Mouse (Mus musculus): Measurements from ENCODE around the gene Aven. TPM values are rescaled to one million over a fixed set of nuclear protein-coding genes. Genes with fewer than 3 reads are reported as not detected.

The Aven gene
- total RNA-seq, 2 experiments from 2014 or later = 5.6 to 6.3 TPM

GRCm38 (mm10) chr2:112617206-112617605, 124.4 kb downstream of the Aven start:
- no peak for ATAC-seq (replicated peaks; ENCODE audit: low FRiP score, poor library complexity, severe bottlenecking)

- ATAC-seq (replicated peaks; ENCODE audit: low FRiP score, poor library complexity, severe bottlenecking) = no peak
Observed at GRCm38 (mm10) chr2:112625156-112625555, 132.4 kb downstream of the Aven start.

GRCm38 (mm10) chr2:112630669-112631068, 137.9 kb downstream of the Aven start:
- ATAC-seq (replicated peaks; ENCODE audit: low FRiP score, poor library complexity, severe bottlenecking) = no peak

GRCm38 (mm10) chr2:112632536-112632935, 139.8 kb downstream of the Aven start:
- ATAC-seq (replicated peaks; ENCODE audit: low FRiP score, poor library complexity, severe bottlenecking) = no peak

DNA sequence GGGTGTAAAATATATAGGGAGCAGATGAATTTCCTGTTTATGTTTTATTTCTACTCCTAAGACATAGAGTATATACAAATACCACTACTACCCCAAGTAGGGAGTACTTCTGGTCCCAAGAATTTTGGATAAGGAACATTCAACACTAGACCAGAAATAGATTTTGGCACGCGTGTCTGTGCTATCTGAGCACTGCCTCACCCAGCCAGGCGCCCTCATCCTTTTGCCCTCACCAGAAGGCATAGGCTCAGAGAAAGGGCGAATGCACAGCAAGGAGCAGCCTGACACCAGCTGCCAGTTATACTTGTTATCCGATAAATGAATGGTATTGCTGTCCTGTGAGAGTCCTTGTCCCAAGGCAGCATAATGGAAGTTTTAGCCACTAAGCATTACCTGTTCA, 144.4 kb downstream of the Aven start:
- ATAC-seq (replicated peaks; ENCODE audit: low FRiP score, poor library complexity, severe bottlenecking) = no peak

DNA sequence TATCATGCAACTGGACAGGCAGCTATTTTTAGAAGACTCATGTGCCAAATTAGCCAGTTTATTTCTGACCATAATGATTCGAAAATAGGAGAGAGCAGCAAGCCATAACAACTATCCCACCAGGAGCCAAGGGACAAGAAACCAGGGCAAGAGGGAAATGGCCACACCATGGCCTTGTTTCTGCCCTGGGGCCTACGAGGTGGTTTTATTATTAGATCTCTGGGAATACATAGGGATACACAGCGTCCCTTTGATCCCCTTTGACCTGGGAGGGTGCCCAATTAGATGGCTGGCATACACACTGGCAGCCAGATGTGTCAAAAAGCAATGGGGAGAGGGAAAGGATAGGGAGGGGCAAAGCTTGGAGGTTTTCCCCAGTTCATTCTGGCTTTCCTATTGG, 161.1 kb downstream of the Aven start:
- no peak for ATAC-seq (replicated peaks; ENCODE audit: low FRiP score, poor library complexity, severe bottlenecking)

GRCm38 (mm10) chr2:112656131-112656530, 163.4 kb downstream of the Aven start:
- ATAC-seq (replicated peaks; ENCODE audit: low FRiP score, poor library complexity, severe bottlenecking) = no peak

- no peak for ATAC-seq (replicated peaks; ENCODE audit: low FRiP score, poor library complexity, severe bottlenecking)
Observed at GRCm38 (mm10) chr2:112669461-112669860, 176.7 kb downstream of the Aven start.

DNA sequence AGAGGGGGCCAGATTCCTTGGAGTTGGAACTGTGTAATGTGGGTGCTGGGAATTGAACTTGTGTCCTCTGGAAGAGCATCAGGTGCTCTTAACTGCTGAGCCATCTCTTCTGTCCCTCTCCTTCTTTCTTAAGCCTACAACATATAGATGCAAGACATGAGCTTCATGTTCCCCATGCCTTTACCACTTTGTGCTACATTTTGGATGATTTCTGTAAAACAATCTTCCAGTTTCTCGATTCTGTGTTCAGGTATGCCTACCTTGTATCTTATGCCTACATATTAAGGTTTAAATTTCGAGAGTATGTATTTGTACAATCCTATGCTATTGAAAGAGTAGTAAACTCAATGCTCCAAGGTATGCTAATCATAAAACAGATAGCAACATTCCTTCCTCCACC, 183.4 kb downstream of the Aven start:
- no peak for ATAC-seq (replicated peaks; ENCODE audit: low FRiP score, poor library complexity, severe bottlenecking)

GRCm38 (mm10) chr2:112676721-112677120, 184.0 kb downstream of the Aven start:
- ATAC-seq (replicated peaks; ENCODE audit: low FRiP score, poor library complexity, severe bottlenecking) = no peak

DNA sequence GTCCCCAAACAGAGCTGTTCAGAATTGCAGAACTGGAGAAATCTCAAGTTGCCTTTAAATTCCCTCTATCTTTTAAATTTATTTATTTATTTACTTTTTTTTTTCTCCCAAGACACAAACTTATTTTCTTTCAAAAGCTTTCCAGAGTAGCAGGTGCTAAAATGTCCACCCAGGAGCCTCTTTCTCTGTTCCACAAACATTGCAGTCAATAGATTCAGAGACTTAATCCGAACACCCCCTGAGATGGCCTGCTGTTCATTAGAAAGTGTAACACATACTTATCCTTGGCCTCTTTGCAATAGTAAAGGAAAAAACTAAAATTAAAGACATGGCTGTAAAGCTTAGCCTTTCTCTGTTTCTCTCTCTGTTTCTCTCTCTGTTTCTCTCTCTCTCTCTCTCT, 184.5 kb downstream of the Aven start:
- ATAC-seq (replicated peaks; ENCODE audit: low FRiP score, poor library complexity, severe bottlenecking) = no peak

- ATAC-seq (replicated peaks; ENCODE audit: low FRiP score, poor library complexity, severe bottlenecking) = no peak
Observed at GRCm38 (mm10) chr2:112681817-112682216, 189.1 kb downstream of the Aven start.

Other genes starting within 250 kb of the Aven start
- gene Nutm1, start 233.7 kb upstream of the Aven start, total RNA-seq (2015; ENCODE audit: low replicate concordance) = not detected in 2 replicates
- gene Nutm1, start 233.7 kb upstream of the Aven start, total RNA-seq (2017; ENCODE audit: low replicate concordance) = not detected in 2 replicates
- 23.6 and 25.4 TPM in 2 replicates for gene Nop10, start 231.0 kb upstream of the Aven start, total RNA-seq (2015; ENCODE audit: low replicate concordance)
- gene Nop10, start 231.0 kb upstream of the Aven start, total RNA-seq (2017; ENCODE audit: low replicate concordance) = 28.3 and 33.6 TPM in 2 replicates
- 94.7 and 134 TPM in 2 replicates for gene Slc12a6, start 227.1 kb upstream of the Aven start, total RNA-seq (2015; ENCODE audit: low replicate concordance)
- gene Slc12a6, start 227.1 kb upstream of the Aven start, total RNA-seq (2017; ENCODE audit: low replicate concordance) = 97.9 and 119 TPM in 2 replicates
- gene Gm21985, start 226.7 kb upstream of the Aven start, total RNA-seq (2015; ENCODE audit: low replicate concordance) = not detected in 2 replicates
- gene Gm21985, start 226.7 kb upstream of the Aven start, total RNA-seq (2017; ENCODE audit: low replicate concordance) = 0.60 and 8.5 TPM in 2 replicates
- gene Emc4, start 124.9 kb upstream of the Aven start, total RNA-seq (2015; ENCODE audit: low replicate concordance) = 8.6 and 14.0 TPM in 2 replicates
- gene Emc4, start 124.9 kb upstream of the Aven start, total RNA-seq (2017; ENCODE audit: low replicate concordance) = 6.0 and 16.8 TPM in 2 replicates
- gene Katnbl1, start 113.8 kb upstream of the Aven start, total RNA-seq (2015; ENCODE audit: low replicate concordance) = 8.5 and 11.9 TPM in 2 replicates
- gene Katnbl1, start 113.8 kb upstream of the Aven start, total RNA-seq (2017; ENCODE audit: low replicate concordance) = 2.0 and 8.1 TPM in 2 replicates
- gene Emc7, start 38.0 kb upstream of the Aven start, total RNA-seq (2015; ENCODE audit: low replicate concordance) = 2.9 and 4.2 TPM in 2 replicates
- 2.8 and 4.0 TPM in 2 replicates for gene Emc7, start 38.0 kb upstream of the Aven start, total RNA-seq (2017; ENCODE audit: low replicate concordance)
- not detected in 2 replicates for gene Chrm5, start 12.2 kb upstream of the Aven start, total RNA-seq (2015; ENCODE audit: low replicate concordance)
- not detected in 2 replicates for gene Chrm5, start 12.2 kb upstream of the Aven start, total RNA-seq (2017; ENCODE audit: low replicate concordance)

All from erythroblast, adult 5-6 weeks (primary cell).